Mouse (Mus musculus): ENCODE measurements around the gene Camk1d. TPM values are rescaled to one million over a fixed set of nuclear protein-coding genes. Genes with fewer than 3 reads are reported as not detected.

Gene Camk1d
- polyA plus RNA-seq, 1 experiment from 2014 or later, result 1.4 TPM

- WGBS, result 89% methylated on average over 6 of the region's 6 CpGs
- DNase-seq (ENCODE audit: low spot score), result no peak
- no peaks in the 10 kb centered on the region for H3K9me3 ChIP-seq (replicated peaks)
- no peaks in the 10 kb centered on the region for H3K27me3 ChIP-seq (ENCODE audit: low read depth, poor library complexity, severe bottlenecking)
- no peaks in the 10 kb centered on the region for H3K36me3 ChIP-seq
- no peaks in the 10 kb centered on the region for H3K4me1 ChIP-seq
- H3K27ac ChIP-seq (replicated peaks), result no peak overlapping the region
- no peak overlapping the region for H3K4me3 ChIP-seq
Measured at GRCm38 (mm10) chr2:5673816-5674215, 40.5 kb downstream of the Camk1d start.

GRCm38 (mm10) chr2:5672906-5673589 lies 41.3 kb downstream of the Camk1d start:
- WGBS, result 81% methylated on average over 7 of the region's 7 CpGs
- H3K9me3 ChIP-seq (replicated peaks), result no peaks in the 10 kb centered on the region
- H3K36me3 ChIP-seq, result no peaks in the 10 kb centered on the region
- H3K27me3 ChIP-seq (ENCODE audit: low read depth, poor library complexity, severe bottlenecking), result no peaks in the 10 kb centered on the region
- DNase-seq (ENCODE audit: low spot score), result no peak
- no peak overlapping the region for H3K4me3 ChIP-seq
- H3K27ac ChIP-seq (replicated peaks), result no peak overlapping the region
- no peaks in the 10 kb centered on the region for H3K4me1 ChIP-seq

- H3K27me3 ChIP-seq (ENCODE audit: low read depth, poor library complexity, severe bottlenecking), result no peaks in the 10 kb centered on the region
Measured at GRCm38 (mm10) chr2:5670146-5670545, 44.2 kb downstream of the Camk1d start.

GRCm38 (mm10) chr2:5669498-5670040 lies 44.7 kb downstream of the Camk1d start:
- no peak for DNase-seq (ENCODE audit: low spot score)
- no peak overlapping the region for H3K27ac ChIP-seq (replicated peaks)
- no peaks in the 10 kb centered on the region for H3K36me3 ChIP-seq
- H3K9me3 ChIP-seq (replicated peaks), result no peaks in the 10 kb centered on the region
- H3K4me1 ChIP-seq, result no peaks in the 10 kb centered on the region
- no peaks in the 10 kb centered on the region for H3K27me3 ChIP-seq (ENCODE audit: low read depth, poor library complexity, severe bottlenecking)
- 91% methylated on average over 15 of the region's 15 CpGs for WGBS
- H3K4me3 ChIP-seq, result no peak overlapping the region

More at GRCm38 (mm10) chr2:5670146-5670545, 44.2 kb downstream of the Camk1d start:
- H3K4me1 ChIP-seq, result no peaks in the 10 kb centered on the region
- H3K9me3 ChIP-seq (replicated peaks), result no peaks in the 10 kb centered on the region
- no peak overlapping the region for H3K4me3 ChIP-seq
- no peak for DNase-seq (ENCODE audit: low spot score)
- H3K27ac ChIP-seq (replicated peaks), result no peak overlapping the region
- 90% methylated on average over 10 of the region's 10 CpGs for WGBS
- H3K36me3 ChIP-seq, result no peaks in the 10 kb centered on the region

- no peaks in the 10 kb centered on the region for H3K27me3 ChIP-seq (ENCODE audit: low read depth, poor library complexity, severe bottlenecking)
- no peaks in the 10 kb centered on the region for H3K4me1 ChIP-seq
- H3K27ac ChIP-seq (replicated peaks), result no peak overlapping the region
- no peak for DNase-seq (ENCODE audit: low spot score)
- H3K36me3 ChIP-seq, result no peaks in the 10 kb centered on the region
- H3K4me3 ChIP-seq, result no peak overlapping the region
- H3K9me3 ChIP-seq (replicated peaks), result no peaks in the 10 kb centered on the region
- 84% methylated on average over 4 of the region's 4 CpGs for WGBS
Measured at GRCm38 (mm10) chr2:5668940-5669339, 45.4 kb downstream of the Camk1d start.

- no peak overlapping the region for H3K27ac ChIP-seq (replicated peaks)
- H3K27me3 ChIP-seq (ENCODE audit: low read depth, poor library complexity, severe bottlenecking), result no peaks in the 10 kb centered on the region
- no peak for DNase-seq (ENCODE audit: low spot score)
- H3K4me3 ChIP-seq, result no peak overlapping the region
- no peaks in the 10 kb centered on the region for H3K9me3 ChIP-seq (replicated peaks)
- WGBS, result 91% methylated on average over 9 of the region's 9 CpGs
- no peaks in the 10 kb centered on the region for H3K36me3 ChIP-seq
- 0 out of 2 replicates have a peak, but pooled peaks cover 2% of the 10 kb centered on the region for H3K4me1 ChIP-seq
Measured at GRCm38 (mm10) chr2:5663499-5663898, 50.8 kb downstream of the Camk1d start.

- Histone ChIP-seq H3K4me1 (0 out of 2 replicates have a peak, but pooled peaks cover 2% of the 10 kb centered on the region), H3K36me3 (no peaks in the 10 kb centered on the region), H3K27me3 (ENCODE audit: low read depth, poor library complexity, severe bottlenecking) (no peaks in the 10 kb centered on the region), H3K4me3 (no peak overlapping the region), H3K27ac (replicated peaks) (no peak overlapping the region), H3K9me3 (replicated peaks) (no peaks in the 10 kb centered on the region)
- DNase-seq (ENCODE audit: low spot score), result no peak
- WGBS, result 74% methylated on average over 5 of the region's 5 CpGs
Measured at GRCm38 (mm10) chr2:5661946-5662345, 52.4 kb downstream of the Camk1d start.

GRCm38 (mm10) chr2:5658000-5658399 lies 56.3 kb downstream of the Camk1d start:
- H3K4me1 ChIP-seq, result 0 out of 2 replicates have a peak, but pooled peaks cover 2% of the 10 kb centered on the region
- no peak overlapping the region for H3K4me3 ChIP-seq
- no peaks in the 10 kb centered on the region for H3K36me3 ChIP-seq
- no peak overlapping the region for H3K27ac ChIP-seq (replicated peaks)
- H3K9me3 ChIP-seq (replicated peaks), result no peaks in the 10 kb centered on the region
- WGBS, result 82% methylated on average over 3 of the region's 3 CpGs
- no peak for DNase-seq (ENCODE audit: low spot score)
- no peaks in the 10 kb centered on the region for H3K27me3 ChIP-seq (ENCODE audit: low read depth, poor library complexity, severe bottlenecking)

GRCm38 (mm10) chr2:5656326-5656725 lies 58.0 kb downstream of the Camk1d start:
- Histone ChIP-seq H3K36me3 (no peaks in the 10 kb centered on the region), H3K27me3 (ENCODE audit: low read depth, poor library complexity, severe bottlenecking) (no peaks in the 10 kb centered on the region), H3K4me1 (no peaks in the 10 kb centered on the region), H3K4me3 (no peak overlapping the region), H3K9me3 (replicated peaks) (no peaks in the 10 kb centered on the region), H3K27ac (replicated peaks) (no peak overlapping the region)
- no peak for DNase-seq (ENCODE audit: low spot score)
- WGBS, result 81% methylated on average over 3 of the region's 3 CpGs

GRCm38 (mm10) chr2:5652071-5652470 lies 62.2 kb downstream of the Camk1d start:
- no peaks in the 10 kb centered on the region for H3K36me3 ChIP-seq
- H3K27ac ChIP-seq (replicated peaks), result no peak overlapping the region
- H3K27me3 ChIP-seq (ENCODE audit: low read depth, poor library complexity, severe bottlenecking), result no peaks in the 10 kb centered on the region
- WGBS, result 95% methylated on average over 6 of the region's 6 CpGs
- no peaks in the 10 kb centered on the region for H3K9me3 ChIP-seq (replicated peaks)
- no peak overlapping the region for H3K4me3 ChIP-seq
- no peak for DNase-seq (ENCODE audit: low spot score)
- no peaks in the 10 kb centered on the region for H3K4me1 ChIP-seq

- 90% methylated on average over 10 of the region's 10 CpGs for WGBS
- no peak for DNase-seq (ENCODE audit: low spot score)
- H3K27ac ChIP-seq (replicated peaks), result no peak overlapping the region
- no peak overlapping the region for H3K4me3 ChIP-seq
- no peaks in the 10 kb centered on the region for H3K27me3 ChIP-seq (ENCODE audit: low read depth, poor library complexity, severe bottlenecking)
- H3K9me3 ChIP-seq (replicated peaks), result no peaks in the 10 kb centered on the region
- H3K36me3 ChIP-seq, result no peaks in the 10 kb centered on the region
- no peaks in the 10 kb centered on the region for H3K4me1 ChIP-seq
Measured at GRCm38 (mm10) chr2:5651285-5651870, 62.9 kb downstream of the Camk1d start.

GRCm38 (mm10) chr2:5649226-5649625 lies 65.1 kb downstream of the Camk1d start:
- H3K36me3 ChIP-seq, result no peaks in the 10 kb centered on the region
- DNase-seq (ENCODE audit: low spot score), result no peak
- H3K27me3 ChIP-seq (ENCODE audit: low read depth, poor library complexity, severe bottlenecking), result no peaks in the 10 kb centered on the region
- no peak overlapping the region for H3K4me3 ChIP-seq
- 91% methylated on average over 5 of the region's 5 CpGs for WGBS
- H3K9me3 ChIP-seq (replicated peaks), result no peaks in the 10 kb centered on the region
- no peaks in the 10 kb centered on the region for H3K4me1 ChIP-seq
- H3K27ac ChIP-seq (replicated peaks), result no peak overlapping the region

- 91% methylated on average over 6 of the region's 6 CpGs for WGBS
- H3K4me1 ChIP-seq, result no peaks in the 10 kb centered on the region
- DNase-seq (ENCODE audit: low spot score), result no peak
- no peaks in the 10 kb centered on the region for H3K36me3 ChIP-seq
- H3K4me3 ChIP-seq, result no peak overlapping the region
- no peaks in the 10 kb centered on the region for H3K27me3 ChIP-seq (ENCODE audit: low read depth, poor library complexity, severe bottlenecking)
- no peak overlapping the region for H3K27ac ChIP-seq (replicated peaks)
- no peaks in the 10 kb centered on the region for H3K9me3 ChIP-seq (replicated peaks)
Measured at GRCm38 (mm10) chr2:5648764-5649163, 65.6 kb downstream of the Camk1d start.

Measured in midbrain, embryonic 10.5 days (tissue).